Mouse (Mus musculus) embryonic facial prominence, embryonic 15.5 days (tissue): Measurements from ENCODE around the gene Trank1. TPM values are rescaled to one million over a fixed set of nuclear protein-coding genes. Genes with fewer than 3 reads are reported as not detected.

Source experiments
- ATAC-seq: fragments of 200-750 bp; cut with Nextera tagmentation; 2 replicates; pipeline ENCODE4 v1.8.0; 2017; ENCODE audit warnings: low read depth, moderate TSS enrichment; ENCODE audit not compliant: insufficient number of reproducible peaks, low FRiP score, low TSS enrichment
- H3K27ac ChIP-seq: fragments of 300-500 bp; sonication (generic); replicated peaks from 2 replicates; pipeline ENCODE4 v1.5.1; 2015; ENCODE audit warnings: mild to moderate bottlenecking, inconsistent platforms
- H3K27me3 ChIP-seq: fragments of 300-500 bp; sonication (generic); 2 replicates; pipeline ENCODE4 v1.6.1; 2015; ENCODE audit warnings: inconsistent platforms
- H3K36me3 ChIP-seq: fragments of 300-500 bp; sonication (generic); 2 replicates; pipeline ENCODE4 v1.6.1; 2015; ENCODE audit warnings: mild to moderate bottlenecking, inconsistent platforms
- H3K4me1 ChIP-seq: fragments of 300-500 bp; sonication (generic); 2 replicates; pipeline ENCODE4 v1.6.1; 2015; ENCODE audit warnings: inconsistent platforms
- H3K4me2 ChIP-seq: fragments of 300-500 bp; sonication (generic); replicated peaks from 2 replicates; pipeline ENCODE4 v1.6.1; 2015; ENCODE audit warnings: mild to moderate bottlenecking, inconsistent platforms
- H3K4me3 ChIP-seq: fragments of 300-500 bp; sonication (generic); replicated peaks from 2 replicates; pipeline ENCODE4 v1.5.1; 2015; ENCODE audit warnings: mild to moderate bottlenecking, inconsistent platforms
- H3K9ac ChIP-seq: fragments of 300-500 bp; sonication (generic); 2 replicates; pipeline ENCODE4 v1.6.1; 2015; ENCODE audit warnings: inconsistent platforms
- H3K9me3 ChIP-seq: fragments of 300-500 bp; sonication (generic); replicated peaks from 2 replicates; pipeline ENCODE4 v1.6.1; 2016; ENCODE audit warnings: inconsistent platforms
- WGBS: fragments of 180-500 bp; shearing (Covaris S2); methylation state at CpG from one replicate; pipeline ENCODE4 v1.1.7; 2015; 5-methylcytosine and 5-hydroxymethylcytosine counted together
- polyA plus RNA-seq: library from polyadenylated mRNA; unstranded; fragments of >200 nt; fragmentation: Nextera tagmentation; extraction: Ambion mirVana; gene quantifications from 2 replicates; pipeline ENCODE4 v1.2.1, GENCODE M21; 2015

Gene Trank1
- polyA plus RNA-seq, 1 experiment from 2014 or later = 0.68 TPM

- H3K4me3 ChIP-seq = no peak overlapping the region
- H3K4me1 ChIP-seq = peaks cover 6% of the 10 kb centered on the region
- no peak overlapping the region for H3K4me2 ChIP-seq
- H3K27me3 ChIP-seq = no peaks in the 10 kb centered on the region
- no peaks in the 10 kb centered on the region for H3K36me3 ChIP-seq
- H3K27ac ChIP-seq = no peak overlapping the region
- H3K9ac ChIP-seq = no peak overlapping the region
- no peaks in the 10 kb centered on the region for H3K9me3 ChIP-seq
- no peak for ATAC-seq
- WGBS = 29% methylated on average over 5 of the region's 5 CpGs
These were observed 25.9 kb upstream of the Trank1 start for GRCm38 (mm10) chr9:111285676-111286075.

GRCm38 (mm10) chr9:111286468-111286867 lies 25.1 kb upstream of the Trank1 start:
- H3K36me3 ChIP-seq = no peaks in the 10 kb centered on the region

GRCm38 (mm10) chr9:111287956-111288355 lies 23.6 kb upstream of the Trank1 start:
- no peak overlapping the region for H3K4me3 ChIP-seq
- H3K4me1 ChIP-seq = peaks cover 6% of the 10 kb centered on the region
- no peak overlapping the region for H3K27ac ChIP-seq
- no peak overlapping the region for H3K9ac ChIP-seq
- 93% methylated on average over 4 of the region's 4 CpGs for WGBS
- H3K9me3 ChIP-seq = no peaks in the 10 kb centered on the region
- H3K27me3 ChIP-seq = no peaks in the 10 kb centered on the region
- no peaks in the 10 kb centered on the region for H3K36me3 ChIP-seq
- H3K4me2 ChIP-seq = no peak overlapping the region
- ATAC-seq = no peak

More at GRCm38 (mm10) chr9:111286468-111286867, 25.1 kb upstream of the Trank1 start:
- WGBS = 67% methylated on average over 2 of the region's 2 CpGs
- H3K4me1 ChIP-seq = peaks cover 6% of the 10 kb centered on the region
- H3K4me3 ChIP-seq = no peak overlapping the region
- H3K27me3 ChIP-seq = no peaks in the 10 kb centered on the region
- ATAC-seq = no peak
- no peak overlapping the region for H3K4me2 ChIP-seq
- no peaks in the 10 kb centered on the region for H3K9me3 ChIP-seq
- H3K9ac ChIP-seq = no peak overlapping the region
- no peak overlapping the region for H3K27ac ChIP-seq

- ATAC-seq = no peak
- H3K27ac ChIP-seq = no peak overlapping the region
- 40% methylated on average over 9 of the region's 9 CpGs for WGBS
- no peaks in the 10 kb centered on the region for H3K36me3 ChIP-seq
- H3K4me1 ChIP-seq = peaks cover 6% of the 10 kb centered on the region
- H3K9me3 ChIP-seq = no peaks in the 10 kb centered on the region
- no peak overlapping the region; the same call in 1 of the 2 replicates for H3K4me3 ChIP-seq
- H3K4me2 ChIP-seq = peak overlapping the region; percentile 35
- H3K27me3 ChIP-seq = no peaks in the 10 kb centered on the region
- no peak overlapping the region for H3K9ac ChIP-seq
These were observed 22.2 kb upstream of the Trank1 start for GRCm38 (mm10) chr9:111289294-111289831.

- Histone ChIP-seq H3K27me3 (no peaks in the 10 kb centered on the region), H3K27ac (no peak overlapping the region), H3K36me3 (no peaks in the 10 kb centered on the region), H3K4me1 (peaks cover 6% of the 10 kb centered on the region), H3K4me3 (no peak overlapping the region; the same call in 1 of the 2 replicates), H3K4me2 (peak overlapping the region; percentile 35), H3K9me3 (no peaks in the 10 kb centered on the region), H3K9ac (no peak overlapping the region)
- peak; percentile 17; the same call in 1 of the 2 replicates for ATAC-seq
- WGBS = 13% methylated on average over 21 of the region's 21 CpGs
These were observed 21.7 kb upstream of the Trank1 start for GRCm38 (mm10) chr9:111289832-111290339.

- no peak for ATAC-seq
These were observed 20.9 kb upstream of the Trank1 start for GRCm38 (mm10) chr9:111290539-111291100.

GRCm38 (mm10) chr9:111293234-111293633 lies 18.3 kb upstream of the Trank1 start:
- 80% methylated on average over 4 of the region's 4 CpGs for WGBS
- no peak overlapping the region for H3K27ac ChIP-seq

More at GRCm38 (mm10) chr9:111290539-111291100, 20.9 kb upstream of the Trank1 start:
- Histone ChIP-seq H3K4me3 (no peak overlapping the region), H3K4me2 (no peak overlapping the region), H3K9me3 (no peaks in the 10 kb centered on the region), H3K36me3 (no peaks in the 10 kb centered on the region), H3K27me3 (no peaks in the 10 kb centered on the region), H3K27ac (no peak overlapping the region), H3K9ac (no peak overlapping the region), H3K4me1 (peaks cover 6% of the 10 kb centered on the region)
- whole genome bisulfite sequencing = 72% methylated on average over 11 of the region's 11 CpGs

GRCm38 (mm10) chr9:111294911-111295310 lies 16.6 kb upstream of the Trank1 start:
- H3K27me3 ChIP-seq = no peaks in the 10 kb centered on the region
- no peaks in the 10 kb centered on the region for H3K9me3 ChIP-seq
- H3K36me3 ChIP-seq = no peaks in the 10 kb centered on the region
- no peak for ATAC-seq
- H3K4me3 ChIP-seq = no peak overlapping the region
- no peak overlapping the region for H3K9ac ChIP-seq
- no peak overlapping the region for H3K4me2 ChIP-seq
- no peaks in the 10 kb centered on the region; the same call in 1 of the 2 replicates for H3K4me1 ChIP-seq
- WGBS = 94% methylated on average over 6 of the region's 6 CpGs
- no peak overlapping the region for H3K27ac ChIP-seq

More at GRCm38 (mm10) chr9:111293234-111293633, 18.3 kb upstream of the Trank1 start:
- ATAC-seq = no peak
- Histone ChIP-seq H3K4me2 (no peak overlapping the region), H3K36me3 (no peaks in the 10 kb centered on the region), H3K27me3 (no peaks in the 10 kb centered on the region), H3K9ac (no peak overlapping the region), H3K4me3 (no peak overlapping the region), H3K9me3 (no peaks in the 10 kb centered on the region), H3K4me1 (peaks cover 6% of the 10 kb centered on the region)

GRCm38 (mm10) chr9:111295323-111295722 lies 16.2 kb upstream of the Trank1 start:
- 59% methylated on average over 2 of the region's 2 CpGs for WGBS
- Histone ChIP-seq H3K4me1 (no peaks in the 10 kb centered on the region), H3K36me3 (no peaks in the 10 kb centered on the region), H3K27ac (no peak overlapping the region), H3K4me2 (no peak overlapping the region), H3K4me3 (no peak overlapping the region), H3K9me3 (no peaks in the 10 kb centered on the region), H3K9ac (no peak overlapping the region), H3K27me3 (no peaks in the 10 kb centered on the region)
- no peak for ATAC-seq

GRCm38 (mm10) chr9:111296433-111296832 lies 15.1 kb upstream of the Trank1 start:
- Histone ChIP-seq H3K27ac (no peak overlapping the region), H3K4me3 (no peak overlapping the region), H3K4me2 (no peak overlapping the region), H3K27me3 (no peaks in the 10 kb centered on the region), H3K4me1 (no peaks in the 10 kb centered on the region), H3K36me3 (no peaks in the 10 kb centered on the region), H3K9ac (no peak overlapping the region), H3K9me3 (no peaks in the 10 kb centered on the region)
- WGBS = 75% methylated on average over 7 of the region's 7 CpGs
- ATAC-seq = no peak

GRCm38 (mm10) chr9:111298606-111299005 lies 12.9 kb upstream of the Trank1 start:
- Histone ChIP-seq H3K9me3 (no peaks in the 10 kb centered on the region), H3K4me3 (no peak overlapping the region), H3K27ac (no peak overlapping the region), H3K27me3 (no peaks in the 10 kb centered on the region), H3K4me1 (no peaks in the 10 kb centered on the region), H3K36me3 (no peaks in the 10 kb centered on the region), H3K9ac (no peak overlapping the region), H3K4me2 (no peak overlapping the region)
- WGBS = 95% methylated on average over 2 of the region's 2 CpGs
- no peak for ATAC-seq
